Mouse (Mus musculus): ENCODE measurements around the gene Ntrk3. TPM values are rescaled to one million over a fixed set of nuclear protein-coding genes. Genes with fewer than 3 reads are reported as not detected.

The Ntrk3 gene
- polyA plus RNA-seq, 1 experiment from 2014 or later = 0.89 TPM

DNA sequence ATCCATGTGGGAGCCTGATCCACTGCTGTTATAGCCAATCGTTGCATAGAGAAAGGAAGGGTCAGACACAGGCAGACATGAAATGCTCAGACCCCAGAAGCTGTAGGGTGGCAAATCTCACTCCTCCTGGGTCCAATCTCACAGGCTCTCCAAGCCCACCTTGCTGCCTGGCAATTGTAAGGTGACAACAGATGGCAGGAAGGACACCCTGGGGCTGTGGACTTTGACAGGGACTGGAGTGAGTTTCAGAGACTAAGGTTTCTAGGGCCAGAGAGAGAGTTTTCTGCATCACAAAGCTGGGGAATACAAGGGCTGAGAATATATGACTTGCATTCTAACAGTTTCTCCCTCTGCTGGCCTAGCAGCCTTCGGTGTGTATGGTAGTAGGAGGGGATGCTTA, 359.5 kb downstream of the Ntrk3 start:
- no peak overlapping the region for H3K9ac ChIP-seq (ENCODE audit: low read length)
- H3K4me3 ChIP-seq (ENCODE audit: low read length) = no peak overlapping the region
- H3K4me1 ChIP-seq (replicated peaks; ENCODE audit: control insufficient read depth, insufficient read depth, low read length) = no peaks in the 10 kb centered on the region
- no peak overlapping the region for H3K27ac ChIP-seq (ENCODE audit: low read length)
- H3K4me2 ChIP-seq (ENCODE audit: low read depth, low read length) = no peak overlapping the region
- H3K27me3 ChIP-seq (ENCODE audit: control insufficient read depth, insufficient read depth, low read depth, low read length) = no peaks in the 10 kb centered on the region
- 80% methylated on average over 2 of the region's 2 CpGs for WGBS
- H3K36me3 ChIP-seq (ENCODE audit: control insufficient read depth, insufficient read depth, low read length) = no peaks in the 10 kb centered on the region
- no peak for ATAC-seq (ENCODE audit: low read depth)
- H3K9me3 ChIP-seq (ENCODE audit: control insufficient read depth, low read length) = no peaks in the 10 kb centered on the region

DNA sequence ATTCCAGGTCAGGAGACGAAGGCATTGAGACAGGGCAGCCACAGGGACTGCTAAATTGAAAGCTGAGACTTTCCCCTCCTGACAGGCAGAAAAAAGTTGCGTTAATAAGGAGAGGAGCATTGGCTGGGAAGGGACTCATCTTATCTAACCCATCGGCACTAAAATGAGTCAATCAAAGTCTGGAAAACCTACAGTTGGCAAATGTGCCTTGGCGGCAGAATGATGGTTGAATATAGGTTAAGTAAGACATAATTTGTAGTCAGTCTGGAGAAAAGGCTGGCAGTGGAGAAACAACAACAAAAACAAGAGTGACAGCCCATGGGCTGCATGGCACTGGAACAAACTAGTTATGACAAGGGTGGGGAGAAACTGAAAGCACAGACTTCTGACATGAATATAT, 360.9 kb downstream of the Ntrk3 start:
- H3K27me3 ChIP-seq (ENCODE audit: control insufficient read depth, insufficient read depth, low read depth, low read length) = no peaks in the 10 kb centered on the region
- no peak overlapping the region for H3K27ac ChIP-seq (ENCODE audit: low read length)
- H3K9ac ChIP-seq (ENCODE audit: low read length) = no peak overlapping the region
- no peak for ATAC-seq (ENCODE audit: low read depth)
- 57% methylated on average over 4 of the region's 4 CpGs for WGBS
- no peak overlapping the region for H3K4me3 ChIP-seq (ENCODE audit: low read length)
- H3K4me2 ChIP-seq (ENCODE audit: low read depth, low read length) = no peak overlapping the region
- H3K36me3 ChIP-seq (ENCODE audit: control insufficient read depth, insufficient read depth, low read length) = no peaks in the 10 kb centered on the region
- H3K9me3 ChIP-seq (ENCODE audit: control insufficient read depth, low read length) = no peaks in the 10 kb centered on the region
- H3K4me1 ChIP-seq (replicated peaks; ENCODE audit: control insufficient read depth, insufficient read depth, low read length) = no peaks in the 10 kb centered on the region

- Histone ChIP-seq H3K36me3 (ENCODE audit: control insufficient read depth, insufficient read depth, low read length) (no peaks in the 10 kb centered on the region), H3K27ac (ENCODE audit: low read length) (no peak overlapping the region), H3K4me3 (ENCODE audit: low read length) (no peak overlapping the region), H3K27me3 (ENCODE audit: control insufficient read depth, insufficient read depth, low read depth, low read length) (no peaks in the 10 kb centered on the region), H3K9ac (ENCODE audit: low read length) (no peak overlapping the region), H3K4me1 (replicated peaks; ENCODE audit: control insufficient read depth, insufficient read depth, low read length) (no peaks in the 10 kb centered on the region), H3K9me3 (ENCODE audit: control insufficient read depth, low read length) (no peaks in the 10 kb centered on the region), H3K4me2 (ENCODE audit: low read depth, low read length) (no peak overlapping the region)
- WGBS = 63% methylated on average over 8 of the region's 8 CpGs
- ATAC-seq (ENCODE audit: low read depth) = no peak
Measured at GRCm38 (mm10) chr7:78361341-78362309, 376.2 kb downstream of the Ntrk3 start.

- ATAC-seq (ENCODE audit: low read depth) = no peak
- H3K4me1 ChIP-seq (replicated peaks; ENCODE audit: control insufficient read depth, insufficient read depth, low read length) = no peaks in the 10 kb centered on the region
- no peak overlapping the region for H3K9ac ChIP-seq (ENCODE audit: low read length)
- no peaks in the 10 kb centered on the region for H3K36me3 ChIP-seq (ENCODE audit: control insufficient read depth, insufficient read depth, low read length)
- 73% methylated on average over 5 of the region's 5 CpGs for whole genome bisulfite sequencing
- H3K9me3 ChIP-seq (ENCODE audit: control insufficient read depth, low read length) = no peaks in the 10 kb centered on the region
- H3K27me3 ChIP-seq (ENCODE audit: control insufficient read depth, insufficient read depth, low read depth, low read length) = no peaks in the 10 kb centered on the region
- no peak overlapping the region for H3K4me3 ChIP-seq (ENCODE audit: low read length)
- H3K4me2 ChIP-seq (ENCODE audit: low read depth, low read length) = no peak overlapping the region
- H3K27ac ChIP-seq (ENCODE audit: low read length) = no peak overlapping the region
Measured at GRCm38 (mm10) chr7:78347464-78347863, 390.3 kb downstream of the Ntrk3 start.

DNA sequence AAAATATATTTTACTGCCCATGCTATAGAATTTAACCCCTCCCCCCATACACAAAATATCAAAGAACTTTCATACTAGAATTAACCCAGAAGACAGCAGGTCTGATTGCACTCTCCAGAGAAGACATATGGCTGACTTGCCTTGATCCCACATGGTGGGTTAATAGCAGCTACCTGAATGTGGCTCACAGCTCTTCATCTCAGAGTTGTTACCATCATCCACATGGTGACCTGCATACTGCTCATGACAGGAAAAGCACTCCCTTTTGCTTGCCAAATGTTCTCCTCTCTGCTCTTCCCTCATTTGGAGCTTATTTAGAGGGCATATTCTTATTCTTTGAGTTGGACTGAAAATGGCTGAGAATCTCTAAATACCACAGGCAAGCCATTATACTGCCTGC, 404.4 kb downstream of the Ntrk3 start:
- Histone ChIP-seq H3K27ac (ENCODE audit: low read length) (no peak overlapping the region), H3K27me3 (ENCODE audit: control insufficient read depth, insufficient read depth, low read depth, low read length) (no peaks in the 10 kb centered on the region), H3K36me3 (ENCODE audit: control insufficient read depth, insufficient read depth, low read length) (no peaks in the 10 kb centered on the region), H3K9me3 (ENCODE audit: control insufficient read depth, low read length) (no peaks in the 10 kb centered on the region), H3K9ac (ENCODE audit: low read length) (no peak overlapping the region), H3K4me2 (ENCODE audit: low read depth, low read length) (no peak overlapping the region), H3K4me3 (ENCODE audit: low read length) (no peak overlapping the region), H3K4me1 (replicated peaks; ENCODE audit: control insufficient read depth, insufficient read depth, low read length) (no peaks in the 10 kb centered on the region)
- ATAC-seq (ENCODE audit: low read depth) = no peak

DNA sequence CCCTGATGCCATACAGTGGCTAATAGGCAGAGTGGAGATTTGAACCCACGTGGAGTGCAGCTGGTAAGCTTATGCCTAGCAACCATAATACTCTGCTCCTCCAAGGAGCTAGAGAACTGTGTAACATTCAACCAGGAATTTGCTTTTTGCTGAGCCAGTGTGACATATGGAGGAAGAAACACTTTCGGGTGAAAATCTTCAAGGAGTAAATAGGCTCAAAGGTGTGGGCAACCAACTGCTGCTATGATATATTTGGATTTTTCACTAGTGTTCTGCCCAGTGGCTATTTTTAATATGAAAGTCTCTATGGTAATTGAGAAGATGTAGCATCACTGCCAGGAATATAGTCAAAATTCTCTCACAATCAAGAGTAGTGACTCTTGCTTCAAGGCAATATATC, 409.5 kb downstream of the Ntrk3 start:
- H3K9me3 ChIP-seq (ENCODE audit: control insufficient read depth, low read length) = no peaks in the 10 kb centered on the region
- H3K27me3 ChIP-seq (ENCODE audit: control insufficient read depth, insufficient read depth, low read depth, low read length) = no peaks in the 10 kb centered on the region
- H3K4me1 ChIP-seq (replicated peaks; ENCODE audit: control insufficient read depth, insufficient read depth, low read length) = no peaks in the 10 kb centered on the region
- no peak overlapping the region for H3K4me3 ChIP-seq (ENCODE audit: low read length)
- WGBS = 71% methylated on average over 2 of the region's 2 CpGs
- no peak overlapping the region for H3K27ac ChIP-seq (ENCODE audit: low read length)
- no peak for ATAC-seq (ENCODE audit: low read depth)
- H3K9ac ChIP-seq (ENCODE audit: low read length) = no peak overlapping the region
- no peaks in the 10 kb centered on the region for H3K36me3 ChIP-seq (ENCODE audit: control insufficient read depth, insufficient read depth, low read length)
- H3K4me2 ChIP-seq (ENCODE audit: low read depth, low read length) = no peak overlapping the region

GRCm38 (mm10) chr7:78326185-78326584, 411.6 kb downstream of the Ntrk3 start:
- Histone ChIP-seq H3K36me3 (ENCODE audit: control insufficient read depth, insufficient read depth, low read length) (no peaks in the 10 kb centered on the region), H3K27me3 (ENCODE audit: control insufficient read depth, insufficient read depth, low read depth, low read length) (no peaks in the 10 kb centered on the region), H3K4me3 (ENCODE audit: low read length) (no peak overlapping the region), H3K9ac (ENCODE audit: low read length) (no peak overlapping the region), H3K27ac (ENCODE audit: low read length) (no peak overlapping the region), H3K9me3 (ENCODE audit: control insufficient read depth, low read length) (no peaks in the 10 kb centered on the region), H3K4me1 (replicated peaks; ENCODE audit: control insufficient read depth, insufficient read depth, low read length) (no peaks in the 10 kb centered on the region), H3K4me2 (ENCODE audit: low read depth, low read length) (no peak overlapping the region)
- ATAC-seq (ENCODE audit: low read depth) = no peak
- 79% methylated on average over 3 of the region's 3 CpGs for WGBS

GRCm38 (mm10) chr7:78318640-78319039, 419.2 kb downstream of the Ntrk3 start:
- Histone ChIP-seq H3K9ac (ENCODE audit: low read length) (no peak overlapping the region), H3K4me1 (replicated peaks; ENCODE audit: control insufficient read depth, insufficient read depth, low read length) (no peaks in the 10 kb centered on the region), H3K27me3 (ENCODE audit: control insufficient read depth, insufficient read depth, low read depth, low read length) (no peaks in the 10 kb centered on the region), H3K9me3 (ENCODE audit: control insufficient read depth, low read length) (no peaks in the 10 kb centered on the region), H3K4me3 (ENCODE audit: low read length) (no peak overlapping the region), H3K27ac (ENCODE audit: low read length) (no peak overlapping the region), H3K36me3 (ENCODE audit: control insufficient read depth, insufficient read depth, low read length) (no peaks in the 10 kb centered on the region), H3K4me2 (ENCODE audit: low read depth, low read length) (no peak overlapping the region)
- no peak for ATAC-seq (ENCODE audit: low read depth)
- WGBS = 77% methylated on average over 4 of the region's 4 CpGs

DNA sequence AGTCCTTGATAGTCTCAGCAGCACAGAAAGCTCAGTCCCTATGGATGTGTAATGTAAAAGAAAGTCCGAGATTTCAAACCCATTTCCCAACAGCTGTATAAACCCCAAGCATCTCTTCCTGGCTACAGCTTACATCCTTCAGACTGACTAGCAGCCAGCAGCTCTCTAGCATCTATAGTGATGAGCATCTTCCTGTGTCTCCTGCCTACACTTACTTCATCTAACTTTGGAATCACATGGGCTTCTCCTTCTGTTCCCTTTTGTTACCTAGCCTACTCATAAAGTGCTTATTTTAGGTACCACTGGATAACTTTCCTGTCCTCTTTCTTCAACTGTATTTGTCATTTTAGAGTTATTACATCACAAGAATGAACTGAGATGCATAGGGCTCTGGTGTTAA, 432.0 kb downstream of the Ntrk3 start:
- no peaks in the 10 kb centered on the region for H3K36me3 ChIP-seq (ENCODE audit: control insufficient read depth, insufficient read depth, low read length)
- no peak overlapping the region for H3K4me2 ChIP-seq (ENCODE audit: low read depth, low read length)
- H3K9me3 ChIP-seq (ENCODE audit: control insufficient read depth, low read length) = no peaks in the 10 kb centered on the region
- WGBS = 75% methylated on average over 1 of the region's 1 CpGs
- no peak for ATAC-seq (ENCODE audit: low read depth)
- H3K4me3 ChIP-seq (ENCODE audit: low read length) = no peak overlapping the region
- H3K4me1 ChIP-seq (replicated peaks; ENCODE audit: control insufficient read depth, insufficient read depth, low read length) = no peaks in the 10 kb centered on the region
- H3K9ac ChIP-seq (ENCODE audit: low read length) = no peak overlapping the region
- no peaks in the 10 kb centered on the region for H3K27me3 ChIP-seq (ENCODE audit: control insufficient read depth, insufficient read depth, low read depth, low read length)
- H3K27ac ChIP-seq (ENCODE audit: low read length) = no peak overlapping the region
